Mouse (Mus musculus) limb, embryonic 13.5 days (tissue): ENCODE data around the gene Ccdc33. TPM values are rescaled to one million over a fixed set of nuclear protein-coding genes. Genes with fewer than 3 reads are reported as not detected.

ENCODE experiments used
- ATAC-seq: fragments of 200-750 bp; cut with Nextera tagmentation; 2 replicates; pipeline ENCODE4 v1.8.0; 2017; ENCODE audit warnings: low read depth, moderate number of reproducible peaks, moderate TSS enrichment; ENCODE audit not compliant: low FRiP score
- H3K27ac ChIP-seq: fragments of 300-500 bp; sonication (generic); 2 replicates; pipeline ENCODE4 v1.5.1; 2015; ENCODE audit warnings: inconsistent platforms, mild to moderate bottlenecking, moderate library complexity
- H3K27me3 ChIP-seq: fragments of 300-500 bp; sonication (generic); 2 replicates; pipeline ENCODE4 v1.6.1; 2015; ENCODE audit warnings: mild to moderate bottlenecking, inconsistent platforms
- H3K36me3 ChIP-seq: fragments of 300-500 bp; sonication (generic); 2 replicates; pipeline ENCODE4 v1.6.1; 2015; ENCODE audit warnings: inconsistent platforms, mild to moderate bottlenecking, moderate library complexity
- H3K4me1 ChIP-seq: fragments of 300-500 bp; sonication (generic); 2 replicates; pipeline ENCODE4 v1.6.1; 2015; ENCODE audit warnings: inconsistent platforms
- H3K4me2 ChIP-seq: fragments of 300-500 bp; sonication (generic); replicated peaks from 2 replicates; pipeline ENCODE4 v1.6.1; 2015; ENCODE audit warnings: inconsistent platforms, mild to moderate bottlenecking, moderate library complexity
- H3K4me3 ChIP-seq: fragments of 300-500 bp; sonication (generic); 2 replicates; pipeline ENCODE4 v1.5.1; 2015; ENCODE audit warnings: moderate library complexity, mild to moderate bottlenecking, inconsistent platforms
- H3K9ac ChIP-seq: fragments of 300-500 bp; sonication (generic); 2 replicates; pipeline ENCODE4 v1.6.1; 2015; ENCODE audit warnings: mild to moderate bottlenecking, inconsistent platforms
- H3K9me3 ChIP-seq: fragments of 300-500 bp; sonication (generic); 2 replicates; pipeline ENCODE4 v1.6.1; 2016; ENCODE audit warnings: inconsistent platforms
- WGBS: fragments of 180-500 bp; shearing (Covaris S2); methylation state at CpG from one replicate; pipeline ENCODE4 v1.1.7; 2015; 5-methylcytosine and 5-hydroxymethylcytosine counted together
- polyA plus RNA-seq: library from polyadenylated mRNA; unstranded; fragments of >200 nt; fragmentation: Nextera tagmentation; extraction: Ambion mirVana; gene quantifications from 2 replicates; pipeline ENCODE4 v1.2.1, GENCODE M21; 2015

The Ccdc33 gene
- 0.15 and 0.20 TPM in 2 replicates for polyA plus RNA-seq

- ATAC-seq, result no peak
- no peak within 1 kb of the TSS for H3K4me3 ChIP-seq
- peaks cover 45% of the 10 kb centered on the region for H3K4me1 ChIP-seq
- no peak within 1 kb of the TSS for H3K4me2 ChIP-seq
- H3K27ac ChIP-seq, result no peak within 1 kb of the TSS
- H3K27me3 ChIP-seq, result no peaks in the 10 kb centered on the region
- H3K36me3 ChIP-seq, result no peaks in the 10 kb centered on the region
- H3K9ac ChIP-seq, result no peak within 1 kb of the TSS
- 33% methylated on average over 2 of the region's 2 CpGs for WGBS
- H3K9me3 ChIP-seq, result no peaks in the 10 kb centered on the region
Measured at GRCm38 (mm10) chr9:58118671-58119070, at the start of gene Ccdc33. Gene Ccdc33 (minus strand): TSS chr9:58118823.

GRCm38 (mm10) chr9:58165779-58166178 lies 47.2 kb upstream of the Ccdc33 start:
- ATAC-seq, result no peak
- 73% methylated on average over 1 of the region's 1 CpGs for WGBS
- peaks cover 20% of the 10 kb centered on the region for H3K4me1 ChIP-seq
- H3K9me3 ChIP-seq, result peaks cover 7% of the 10 kb centered on the region; the same call in 1 of the 2 replicates
- no peaks in the 10 kb centered on the region for H3K27me3 ChIP-seq
- no peak overlapping the region for H3K9ac ChIP-seq
- H3K4me3 ChIP-seq, result no peak overlapping the region
- H3K4me2 ChIP-seq, result no peak overlapping the region
- no peaks in the 10 kb centered on the region for H3K36me3 ChIP-seq
- no peak overlapping the region for H3K27ac ChIP-seq

- no peak for ATAC-seq
- no peak overlapping the region for H3K4me3 ChIP-seq
- H3K27ac ChIP-seq, result no peak overlapping the region
- no peaks in the 10 kb centered on the region for H3K27me3 ChIP-seq
- no peak overlapping the region for H3K9ac ChIP-seq
- no peaks in the 10 kb centered on the region for H3K36me3 ChIP-seq
- peaks cover 35% of the 10 kb centered on the region for H3K4me1 ChIP-seq
- peaks cover 7% of the 10 kb centered on the region; the same call in 1 of the 2 replicates for H3K9me3 ChIP-seq
- H3K4me2 ChIP-seq, result no peak overlapping the region
- 76% methylated on average over 5 of the region's 5 CpGs for WGBS
Measured at GRCm38 (mm10) chr9:58163146-58163545, 44.5 kb upstream of the Ccdc33 start.

- no peak overlapping the region for H3K4me2 ChIP-seq
- H3K27me3 ChIP-seq, result no peaks in the 10 kb centered on the region
- no peak for ATAC-seq
- H3K27ac ChIP-seq, result no peak overlapping the region
- H3K36me3 ChIP-seq, result peaks cover 4% of the 10 kb centered on the region; the same call in 1 of the 2 replicates
- peaks cover 7% of the 10 kb centered on the region; the same call in 1 of the 2 replicates for H3K9me3 ChIP-seq
- 83% methylated on average over 3 of the region's 3 CpGs for WGBS
- H3K9ac ChIP-seq, result no peak overlapping the region
- peaks cover 44% of the 10 kb centered on the region for H3K4me1 ChIP-seq
- no peak overlapping the region for H3K4me3 ChIP-seq
Measured at GRCm38 (mm10) chr9:58162173-58162572, 43.5 kb upstream of the Ccdc33 start.

GRCm38 (mm10) chr9:58160315-58160714 lies 41.7 kb upstream of the Ccdc33 start:
- Histone ChIP-seq H3K27me3 (no peaks in the 10 kb centered on the region), H3K4me3 (no peak overlapping the region), H3K27ac (peak overlapping the region; percentile 100), H3K4me2 (no peak overlapping the region), H3K9me3 (no peaks in the 10 kb centered on the region), H3K36me3 (peaks cover 9% of the 10 kb centered on the region; the same call in 1 of the 2 replicates), H3K9ac (no peak overlapping the region), H3K4me1 (peaks cover 63% of the 10 kb centered on the region)
- 88% methylated on average over 5 of the region's 5 CpGs for WGBS
- ATAC-seq, result no peak

GRCm38 (mm10) chr9:58159855-58160254 lies 41.2 kb upstream of the Ccdc33 start:
- peaks cover 68% of the 10 kb centered on the region for H3K4me1 ChIP-seq
- WGBS, result 48% methylated on average over 4 of the region's 4 CpGs

GRCm38 (mm10) chr9:58158541-58159311 lies 40.1 kb upstream of the Ccdc33 start:
- peak overlapping the region; percentile 100 for H3K27ac ChIP-seq
- H3K9me3 ChIP-seq, result no peaks in the 10 kb centered on the region
- peak; percentile 95 for ATAC-seq
- 3% methylated on average over 7 of the region's 7 CpGs for WGBS
- H3K27me3 ChIP-seq, result no peaks in the 10 kb centered on the region
- H3K4me2 ChIP-seq, result peak overlapping the region; percentile 91
- H3K4me1 ChIP-seq, result peaks cover 79% of the 10 kb centered on the region
- H3K4me3 ChIP-seq, result peak overlapping the region; percentile 50
- peaks cover 22% of the 10 kb centered on the region for H3K36me3 ChIP-seq
- peak overlapping the region; percentile 78; the same call in 1 of the 2 replicates for H3K9ac ChIP-seq

More at GRCm38 (mm10) chr9:58159855-58160254, 41.2 kb upstream of the Ccdc33 start:
- Histone ChIP-seq H3K27ac (peak overlapping the region; percentile 100), H3K4me3 (no peak overlapping the region), H3K4me2 (peak overlapping the region; percentile 91), H3K9me3 (no peaks in the 10 kb centered on the region), H3K9ac (peak overlapping the region; percentile 61; the same call in 1 of the 2 replicates), H3K36me3 (peaks cover 13% of the 10 kb centered on the region; the same call in 1 of the 2 replicates), H3K27me3 (no peaks in the 10 kb centered on the region)
- no peak for ATAC-seq

GRCm38 (mm10) chr9:58157838-58158237 lies 39.2 kb upstream of the Ccdc33 start:
- H3K9me3 ChIP-seq, result no peaks in the 10 kb centered on the region
- H3K27ac ChIP-seq, result peak overlapping the region; percentile 100
- H3K9ac ChIP-seq, result peak overlapping the region; percentile 78
- peak overlapping the region; percentile 50 for H3K4me3 ChIP-seq
- ATAC-seq, result no peak
- 65% methylated on average over 13 of the region's 13 CpGs for WGBS
- H3K27me3 ChIP-seq, result no peaks in the 10 kb centered on the region
- H3K4me1 ChIP-seq, result peaks cover 83% of the 10 kb centered on the region
- peak overlapping the region; percentile 91 for H3K4me2 ChIP-seq
- H3K36me3 ChIP-seq, result peaks cover 28% of the 10 kb centered on the region

- 80% methylated on average over 22 of the region's 22 CpGs for WGBS
- ATAC-seq, result no peak
- Histone ChIP-seq H3K27ac (peak overlapping the region; percentile 100), H3K4me1 (peaks cover 86% of the 10 kb centered on the region), H3K4me2 (peak overlapping the region; percentile 91), H3K9ac (peak overlapping the region; percentile 78), H3K36me3 (peaks cover 37% of the 10 kb centered on the region), H3K4me3 (peak overlapping the region; percentile 50), H3K27me3 (no peaks in the 10 kb centered on the region), H3K9me3 (no peaks in the 10 kb centered on the region)
Measured at GRCm38 (mm10) chr9:58156819-58157560, 38.4 kb upstream of the Ccdc33 start.

GRCm38 (mm10) chr9:58155366-58155765 lies 36.7 kb upstream of the Ccdc33 start:
- 40% methylated on average over 3 of the region's 3 CpGs for WGBS
- Histone ChIP-seq H3K36me3 (peaks cover 53% of the 10 kb centered on the region), H3K9me3 (no peaks in the 10 kb centered on the region), H3K4me3 (peak overlapping the region; percentile 50; the same call in 1 of the 2 replicates), H3K9ac (peak overlapping the region; percentile 3; the same call in 1 of the 2 replicates), H3K27me3 (no peaks in the 10 kb centered on the region), H3K27ac (peak overlapping the region; percentile 100), H3K4me2 (peak overlapping the region; percentile 91), H3K4me1 (peaks cover 84% of the 10 kb centered on the region)
- ATAC-seq, result no peak

GRCm38 (mm10) chr9:58153095-58153494 lies 34.5 kb upstream of the Ccdc33 start:
- Histone ChIP-seq H3K27ac (peak overlapping the region; percentile 80; the same call in 1 of the 2 replicates), H3K4me3 (no peak overlapping the region), H3K27me3 (no peaks in the 10 kb centered on the region), H3K9ac (peak overlapping the region; percentile 53; the same call in 1 of the 2 replicates), H3K36me3 (peaks cover 68% of the 10 kb centered on the region), H3K9me3 (no peaks in the 10 kb centered on the region), H3K4me2 (peak overlapping the region; percentile 91), H3K4me1 (peaks cover 70% of the 10 kb centered on the region)
- no peak for ATAC-seq
- WGBS, result 82% methylated on average over 3 of the region's 3 CpGs
